Mouse (Mus musculus): ENCODE results near the gene Ing2. TPM values are rescaled to one million over a fixed set of nuclear protein-coding genes. Genes with fewer than 3 reads are reported as not detected.

The Ing2 gene
- polyA plus RNA-seq, 1 experiment from 2014 or later = 15.9 TPM

DNA sequence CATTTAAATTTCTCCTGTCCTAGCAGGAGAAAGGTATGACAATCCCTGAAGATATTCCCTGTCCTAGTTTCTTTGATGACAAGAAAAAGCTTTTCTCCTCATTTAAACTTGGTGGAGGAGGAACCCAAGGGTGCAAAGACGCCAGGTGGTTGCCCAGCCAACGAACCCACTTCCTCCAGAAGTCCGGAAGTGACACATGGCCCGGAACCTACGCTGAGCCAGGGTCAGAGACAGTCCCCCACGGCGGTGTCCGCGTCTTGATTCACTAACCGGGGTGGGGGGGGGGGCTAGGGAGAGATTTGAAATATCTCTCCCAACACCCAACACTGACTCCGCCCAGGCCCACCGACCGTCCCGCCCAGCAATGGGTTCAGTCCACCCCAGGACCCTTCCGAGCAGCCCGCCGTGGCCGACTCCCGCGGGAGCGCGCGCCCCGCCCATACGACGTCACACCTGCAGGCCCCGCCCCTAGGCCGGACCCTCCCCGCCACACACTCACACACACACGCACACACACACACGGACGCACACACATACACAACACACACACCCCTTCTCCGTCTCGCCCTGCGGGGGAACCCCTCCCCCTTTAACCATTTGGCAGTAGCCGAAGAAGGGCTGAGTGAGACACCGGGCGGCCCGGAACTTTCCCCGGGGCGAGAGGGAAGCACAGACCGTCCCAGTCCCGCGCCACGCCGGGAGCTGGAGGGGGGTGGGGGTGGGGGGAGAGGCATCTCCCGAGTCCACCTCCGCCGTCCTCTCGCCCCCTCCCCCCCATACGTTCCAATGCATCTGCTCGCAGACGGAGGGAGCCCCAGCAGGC lies 1.8 kb downstream of the Ing2 start:
- H3K9ac ChIP-seq = peak overlapping the region; percentile 91
- no peaks in the 10 kb centered on the region for H3K27me3 ChIP-seq
- peak overlapping the region; percentile 95 for H3K27ac ChIP-seq
- ATAC-seq (ENCODE audit: low FRiP score) = peak; percentile 68
- WGBS = under 1% methylated on average over 51 of the region's 53 CpGs
- H3K4me2 ChIP-seq (replicated peaks) = peak overlapping the region; percentile 74
- H3K9me3 ChIP-seq (replicated peaks) = no peaks in the 10 kb centered on the region
- peaks cover 7% of the 10 kb centered on the region for H3K4me1 ChIP-seq
- 0 out of 2 replicates have a peak, but pooled peaks cover 6% of the 10 kb centered on the region for H3K36me3 ChIP-seq
- H3K4me3 ChIP-seq = peak overlapping the region; percentile 89

DNA sequence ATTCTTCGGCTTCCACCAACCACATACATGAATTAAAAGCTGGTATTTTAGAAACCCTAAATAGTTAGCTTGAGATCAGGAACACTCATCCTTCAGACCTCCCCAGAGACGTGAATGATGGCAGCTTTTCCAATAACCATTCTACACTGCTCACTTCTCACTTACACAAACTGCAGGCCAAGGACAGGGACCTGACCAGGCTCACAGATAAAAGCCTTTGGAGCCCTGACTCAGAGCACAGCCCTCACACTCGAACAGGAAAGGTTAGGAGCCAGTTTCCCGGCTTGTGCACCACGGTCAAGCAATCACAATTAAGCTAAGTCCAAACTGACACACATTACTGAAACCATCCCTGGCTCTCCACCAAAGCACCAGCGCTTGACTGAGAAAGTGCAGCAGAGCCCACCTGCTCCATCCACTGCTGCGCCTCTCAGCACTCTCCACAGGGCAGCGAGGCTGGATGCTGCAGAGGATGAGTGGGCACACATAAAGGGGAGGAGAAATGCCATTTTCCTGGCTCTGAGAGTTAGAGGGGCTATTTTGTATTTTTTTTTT lies 11.0 kb downstream of the Ing2 start:
- H3K4me3 ChIP-seq = no peak overlapping the region
- no peak overlapping the region for H3K9ac ChIP-seq
- no peaks in the 10 kb centered on the region for H3K27me3 ChIP-seq
- 0 out of 2 replicates have a peak, but pooled peaks cover 6% of the 10 kb centered on the region for H3K36me3 ChIP-seq
- no peak overlapping the region for H3K4me2 ChIP-seq (replicated peaks)
- no peak for ATAC-seq (ENCODE audit: low FRiP score)
- no peaks in the 10 kb centered on the region for H3K9me3 ChIP-seq (replicated peaks)
- no peaks in the 10 kb centered on the region for H3K4me1 ChIP-seq
- H3K27ac ChIP-seq = no peak overlapping the region
- WGBS = 83% methylated on average over 8 of the region's 8 CpGs

DNA sequence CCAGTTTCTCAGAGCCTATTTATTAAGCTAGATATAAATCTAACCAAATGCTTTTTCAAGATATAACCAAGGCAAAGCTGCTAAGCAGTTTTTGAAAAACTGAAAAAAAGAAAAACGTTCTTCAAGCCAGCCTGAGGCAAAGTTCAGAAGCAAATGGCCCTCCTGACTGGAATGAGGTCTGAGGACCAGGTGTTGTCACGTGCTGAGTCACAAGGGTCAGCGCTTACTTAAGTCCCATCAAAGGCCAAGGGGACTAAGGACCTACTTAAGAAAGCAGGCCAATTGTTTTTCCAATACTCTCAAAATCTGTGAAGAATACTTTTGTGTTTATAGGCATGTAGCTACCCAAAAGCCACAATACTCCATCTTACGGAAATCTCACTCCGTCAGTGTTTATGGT lies 12.2 kb downstream of the Ing2 start:
- Histone ChIP-seq H3K4me1 (no peaks in the 10 kb centered on the region), H3K27me3 (no peaks in the 10 kb centered on the region), H3K9ac (no peak overlapping the region), H3K27ac (no peak overlapping the region), H3K4me2 (replicated peaks) (no peak overlapping the region), H3K9me3 (replicated peaks) (no peaks in the 10 kb centered on the region), H3K4me3 (no peak overlapping the region), H3K36me3 (no peaks in the 10 kb centered on the region)
- WGBS = 90% methylated on average over 5 of the region's 5 CpGs
- no peak for ATAC-seq (ENCODE audit: low FRiP score)

DNA sequence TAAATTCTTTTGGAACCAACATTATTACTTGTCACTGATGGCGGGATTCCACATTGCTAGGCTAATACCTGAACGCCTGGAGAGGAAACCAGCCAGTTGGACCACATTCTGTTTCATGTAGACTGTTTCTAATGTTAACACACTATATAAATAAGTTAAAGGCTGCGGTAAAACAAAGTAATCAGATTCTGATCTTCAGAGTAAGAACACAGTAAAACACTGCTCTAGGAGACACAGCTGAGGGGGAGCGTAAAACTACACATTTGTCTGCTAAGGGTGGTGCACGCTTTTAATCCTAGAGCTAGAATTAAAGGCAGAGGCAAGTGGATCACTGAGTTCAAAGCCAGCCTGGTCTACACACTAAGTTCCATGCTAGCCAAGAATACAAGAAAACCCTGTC lies 12.6 kb downstream of the Ing2 start:
- H3K27me3 ChIP-seq = no peaks in the 10 kb centered on the region
- WGBS = 98% methylated on average over 5 of the region's 5 CpGs
- H3K4me1 ChIP-seq = no peaks in the 10 kb centered on the region
- H3K27ac ChIP-seq = no peak overlapping the region
- no peak for ATAC-seq (ENCODE audit: low FRiP score)
- H3K9ac ChIP-seq = no peak overlapping the region
- H3K9me3 ChIP-seq (replicated peaks) = no peaks in the 10 kb centered on the region
- H3K4me3 ChIP-seq = no peak overlapping the region
- no peak overlapping the region for H3K4me2 ChIP-seq (replicated peaks)
- no peaks in the 10 kb centered on the region for H3K36me3 ChIP-seq

DNA sequence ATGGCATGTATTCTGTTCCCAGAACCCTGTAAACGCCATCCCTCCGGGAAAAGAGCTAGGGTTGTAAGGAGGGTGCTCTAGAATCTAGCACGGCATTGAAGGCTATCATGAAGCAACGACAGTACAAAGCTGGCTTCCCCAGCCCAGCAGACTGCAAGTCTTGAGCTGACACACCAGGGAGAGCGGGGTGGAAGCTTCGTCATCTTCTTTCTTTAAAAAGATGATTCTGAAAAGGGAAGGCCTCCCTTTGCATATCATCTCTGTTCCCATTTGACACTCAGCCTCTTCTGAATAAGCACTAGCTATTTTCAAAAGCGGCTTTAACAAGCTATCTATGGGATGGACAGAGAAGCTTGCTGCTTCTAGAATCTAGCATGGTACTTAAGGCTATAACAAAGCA lies 15.0 kb downstream of the Ing2 start:
- Histone ChIP-seq H3K27ac (no peak overlapping the region), H3K9ac (no peak overlapping the region), H3K4me3 (no peak overlapping the region), H3K36me3 (no peaks in the 10 kb centered on the region), H3K9me3 (replicated peaks) (no peaks in the 10 kb centered on the region), H3K27me3 (no peaks in the 10 kb centered on the region), H3K4me2 (replicated peaks) (no peak overlapping the region), H3K4me1 (no peaks in the 10 kb centered on the region)
- no peak for ATAC-seq (ENCODE audit: low FRiP score)
- 93% methylated on average over 7 of the region's 7 CpGs for WGBS

DNA sequence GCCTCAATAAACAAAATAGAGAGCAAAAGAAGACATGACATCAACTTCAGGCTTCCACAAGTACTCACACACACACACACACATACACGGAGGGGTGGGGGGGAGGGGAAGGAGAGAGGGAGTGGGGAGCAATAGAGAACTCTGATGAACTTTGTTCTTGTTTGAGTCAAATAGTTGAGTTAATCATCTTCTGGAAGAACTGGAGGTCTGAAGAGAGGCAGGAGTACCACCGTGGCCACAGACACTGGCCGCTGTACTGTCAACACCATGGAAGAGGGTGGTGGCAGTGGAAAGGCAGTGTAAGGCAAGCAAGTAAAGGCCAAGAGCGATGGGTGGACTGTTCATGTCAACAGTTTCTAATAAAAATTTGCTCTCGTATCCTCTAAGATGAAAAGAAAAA lies 15.9 kb downstream of the Ing2 start:
- no peak overlapping the region for H3K4me2 ChIP-seq (replicated peaks)
- H3K27ac ChIP-seq = no peak overlapping the region
- no peaks in the 10 kb centered on the region for H3K4me1 ChIP-seq
- 98% methylated on average over 5 of the region's 5 CpGs for whole genome bisulfite sequencing
- H3K9me3 ChIP-seq (replicated peaks) = no peaks in the 10 kb centered on the region
- no peaks in the 10 kb centered on the region for H3K36me3 ChIP-seq
- ATAC-seq (ENCODE audit: low FRiP score) = no peak
- no peak overlapping the region for H3K4me3 ChIP-seq
- H3K9ac ChIP-seq = no peak overlapping the region
- no peaks in the 10 kb centered on the region for H3K27me3 ChIP-seq

DNA sequence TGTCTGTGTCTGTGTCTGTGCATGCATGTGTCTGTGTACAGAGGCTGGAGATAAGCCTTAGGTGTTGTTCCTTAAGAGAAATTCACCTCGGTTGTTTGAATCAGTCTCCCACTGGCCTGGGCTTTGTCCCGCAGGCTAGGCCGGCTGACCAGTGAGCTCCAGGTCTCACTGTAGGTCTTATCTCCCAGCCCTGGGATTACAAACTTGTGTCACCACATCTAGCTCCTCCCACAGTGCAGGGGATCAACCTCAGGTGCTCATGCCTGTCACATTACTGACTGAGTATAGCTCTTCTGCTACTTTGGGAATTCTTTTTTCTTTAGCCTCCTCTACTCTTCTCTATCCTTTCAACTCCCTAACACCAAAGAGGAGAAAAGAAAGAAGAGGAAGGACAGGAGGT lies 20.9 kb downstream of the Ing2 start:
- Histone ChIP-seq H3K27me3 (no peaks in the 10 kb centered on the region), H3K4me2 (replicated peaks) (no peak overlapping the region), H3K4me3 (no peak overlapping the region), H3K27ac (no peak overlapping the region), H3K9me3 (replicated peaks) (no peaks in the 10 kb centered on the region), H3K9ac (no peak overlapping the region), H3K36me3 (no peaks in the 10 kb centered on the region), H3K4me1 (no peaks in the 10 kb centered on the region)
- 67% methylated on average over 3 of the region's 3 CpGs for WGBS
- no peak for ATAC-seq (ENCODE audit: low FRiP score)

DNA sequence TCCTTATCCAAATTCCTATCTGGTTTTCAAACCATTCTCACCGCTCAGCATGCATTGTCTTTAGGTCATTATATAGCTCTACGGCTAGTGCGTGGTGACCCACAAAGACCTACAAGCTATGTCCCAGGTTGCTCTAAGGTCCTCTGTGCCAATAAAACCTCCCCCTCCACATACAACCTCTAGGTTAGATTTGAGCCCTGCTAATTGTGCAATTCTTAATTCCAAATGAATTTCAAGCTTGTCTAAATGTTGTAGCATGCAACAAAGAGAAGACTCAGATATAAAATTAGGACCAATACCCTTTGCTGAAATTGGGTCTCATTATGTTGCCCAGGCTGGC lies 22.6 kb downstream of the Ing2 start:
- no peaks in the 10 kb centered on the region for H3K9me3 ChIP-seq (replicated peaks)
- no peak overlapping the region for H3K4me2 ChIP-seq (replicated peaks)
- H3K4me3 ChIP-seq = no peak overlapping the region
- H3K36me3 ChIP-seq = no peaks in the 10 kb centered on the region
- H3K9ac ChIP-seq = no peak overlapping the region
- no peak for ATAC-seq (ENCODE audit: low FRiP score)
- 84% methylated on average over 3 of the region's 3 CpGs for WGBS
- no peaks in the 10 kb centered on the region for H3K27me3 ChIP-seq
- H3K4me1 ChIP-seq = no peaks in the 10 kb centered on the region
- H3K27ac ChIP-seq = no peak overlapping the region

DNA sequence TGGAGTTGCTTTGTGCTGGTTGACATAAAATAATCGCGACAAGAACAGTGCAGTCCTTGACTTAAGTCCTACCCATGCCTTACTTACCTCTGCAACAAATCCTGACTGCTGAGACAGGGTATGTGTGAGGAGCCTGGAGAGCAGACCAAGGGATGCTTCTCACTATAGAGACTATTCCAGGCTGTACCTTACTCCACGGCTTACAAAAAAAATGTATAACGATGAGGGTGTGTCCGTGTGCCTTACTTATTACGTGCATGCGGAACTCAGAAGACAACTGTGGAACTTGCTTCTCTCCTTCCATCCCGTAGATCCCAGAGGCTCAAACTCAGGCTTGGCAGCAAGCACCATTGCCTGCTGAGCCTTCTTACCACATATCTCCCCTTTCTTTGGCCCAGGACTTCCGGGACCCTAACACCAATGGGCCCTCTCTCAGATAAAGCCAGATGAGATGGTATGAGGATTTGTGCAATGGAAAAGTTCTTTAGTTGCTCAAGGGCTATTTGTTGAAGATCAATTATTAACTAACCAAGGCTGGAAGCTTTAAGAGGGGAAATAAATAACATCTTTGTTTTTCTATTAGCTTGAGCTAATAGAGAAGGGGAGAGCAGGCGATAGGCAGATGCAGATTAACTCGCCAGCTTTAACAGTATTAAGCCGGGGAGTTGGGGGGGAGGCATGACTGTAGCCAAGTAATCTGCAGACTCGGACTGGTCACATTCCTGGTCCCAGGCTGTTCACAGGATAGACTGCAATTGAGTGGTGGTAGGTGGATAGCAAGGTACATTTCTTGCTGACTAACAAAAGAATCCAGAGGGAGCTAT lies 23.2 kb downstream of the Ing2 start:
- H3K4me3 ChIP-seq = no peak overlapping the region
- ATAC-seq (ENCODE audit: low FRiP score) = no peak
- no peaks in the 10 kb centered on the region for H3K36me3 ChIP-seq
- H3K4me1 ChIP-seq = no peaks in the 10 kb centered on the region
- no peaks in the 10 kb centered on the region for H3K27me3 ChIP-seq
- H3K9ac ChIP-seq = no peak overlapping the region
- H3K27ac ChIP-seq = no peak overlapping the region
- no peak overlapping the region for H3K4me2 ChIP-seq (replicated peaks)
- WGBS = 89% methylated on average over 13 of the region's 13 CpGs
- 0 out of 2 replicates have a peak, but pooled peaks cover 3% of the 10 kb centered on the region for H3K9me3 ChIP-seq (replicated peaks)

DNA sequence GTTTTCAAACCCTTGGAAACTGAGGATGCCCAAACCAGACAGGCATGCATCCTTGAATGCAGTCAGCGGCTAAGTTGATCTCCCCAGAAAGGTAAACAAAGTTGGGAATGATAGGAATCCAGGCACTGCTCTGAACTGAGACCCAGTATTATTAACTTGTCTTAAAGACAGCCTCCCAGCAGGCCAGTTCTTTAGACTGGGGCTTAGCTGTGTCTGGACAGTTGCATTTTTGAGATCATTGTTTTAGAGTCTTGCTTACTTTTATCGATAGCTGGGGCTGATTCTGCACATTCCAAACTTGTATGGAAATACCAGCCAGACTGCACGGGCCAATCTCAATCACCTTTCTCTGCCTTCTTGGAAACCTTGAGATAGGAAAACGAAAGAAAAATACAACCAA lies 24.5 kb downstream of the Ing2 start:
- Histone ChIP-seq H3K27me3 (no peaks in the 10 kb centered on the region), H3K9me3 (replicated peaks) (peaks cover 10% of the 10 kb centered on the region), H3K4me2 (replicated peaks) (no peak overlapping the region), H3K36me3 (no peaks in the 10 kb centered on the region), H3K9ac (no peak overlapping the region), H3K4me3 (no peak overlapping the region), H3K27ac (no peak overlapping the region), H3K4me1 (no peaks in the 10 kb centered on the region)
- WGBS = 74% methylated on average over 4 of the region's 4 CpGs
- ATAC-seq (ENCODE audit: low FRiP score) = no peak

DNA sequence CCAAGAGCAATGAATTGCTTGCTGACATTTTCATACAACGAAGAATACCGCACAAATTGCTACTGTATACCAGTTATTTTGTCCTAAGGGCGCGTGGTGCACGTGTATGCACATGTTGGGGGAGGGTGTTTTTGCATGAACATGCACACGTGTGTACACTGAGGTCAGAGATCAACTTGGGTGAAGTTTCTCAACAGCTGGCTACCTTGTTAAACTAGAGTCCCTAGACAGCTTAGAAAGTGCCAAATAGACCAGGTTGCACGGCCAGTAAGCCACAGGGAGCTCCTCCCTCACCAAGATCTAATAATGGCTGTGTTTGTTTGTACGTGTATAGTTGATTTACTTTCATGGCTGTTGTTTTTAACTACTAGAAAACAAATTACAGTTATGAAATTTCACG lies 25.8 kb downstream of the Ing2 start:
- ATAC-seq (ENCODE audit: low FRiP score) = no peak
- H3K9ac ChIP-seq = no peak overlapping the region
- H3K4me1 ChIP-seq = no peaks in the 10 kb centered on the region
- H3K27me3 ChIP-seq = no peaks in the 10 kb centered on the region
- H3K27ac ChIP-seq = no peak overlapping the region
- H3K36me3 ChIP-seq = no peaks in the 10 kb centered on the region
- 88% methylated on average over 9 of the region's 9 CpGs for WGBS
- H3K9me3 ChIP-seq (replicated peaks) = peaks cover 10% of the 10 kb centered on the region
- H3K4me2 ChIP-seq (replicated peaks) = no peak overlapping the region
- H3K4me3 ChIP-seq = no peak overlapping the region

DNA sequence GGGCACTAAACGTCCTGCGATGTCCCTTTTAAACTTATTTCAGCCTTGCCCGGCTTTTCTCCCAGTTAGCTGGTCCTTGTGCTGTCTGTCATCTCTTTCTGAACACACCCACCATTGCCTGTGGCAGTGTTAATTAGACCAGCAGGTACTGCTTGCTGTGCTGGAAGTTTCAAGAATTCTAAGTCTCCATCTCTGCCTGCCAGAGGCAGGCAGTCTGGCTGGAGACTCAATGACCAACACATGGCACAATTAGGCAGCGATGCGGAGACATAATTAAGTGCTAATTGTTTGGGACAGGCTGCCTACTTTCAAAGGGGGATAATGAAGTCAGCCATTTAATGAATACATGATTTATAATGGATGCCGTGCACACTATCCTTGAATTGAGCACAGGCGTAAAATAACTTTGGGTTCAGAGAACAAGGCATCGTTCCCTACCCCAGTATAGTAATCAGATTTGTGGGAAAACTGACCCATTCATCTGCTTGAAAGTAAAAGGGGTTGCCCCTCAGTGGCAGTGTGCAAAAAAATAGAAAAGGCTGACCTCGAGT lies 32.8 kb downstream of the Ing2 start:
- no peak overlapping the region for H3K27ac ChIP-seq
- no peaks in the 10 kb centered on the region for H3K36me3 ChIP-seq
- no peak overlapping the region for H3K9ac ChIP-seq
- WGBS = 68% methylated on average over 9 of the region's 9 CpGs
- peaks cover 15% of the 10 kb centered on the region for H3K9me3 ChIP-seq (replicated peaks)
- H3K4me3 ChIP-seq = no peak overlapping the region
- ATAC-seq (ENCODE audit: low FRiP score) = peak; percentile 48; the same call in 1 of the 2 replicates
- no peak overlapping the region for H3K4me2 ChIP-seq (replicated peaks)
- no peaks in the 10 kb centered on the region for H3K27me3 ChIP-seq
- peaks cover 3% of the 10 kb centered on the region; the same call in 1 of the 2 replicates for H3K4me1 ChIP-seq

Data from hindbrain, embryonic 12.5 days (tissue).